Mouse (Mus musculus) liver, embryonic 12.5 days (tissue): ENCODE results near the gene Abraxas2. TPM values are rescaled to one million over a fixed set of nuclear protein-coding genes. Genes with fewer than 3 reads are reported as not detected.
A peak's percentile ranks its signal among the peaks of the same experiment; 100 is the strongest.

ENCODE experiments used
- ATAC-seq: fragments of 200-750 bp; cut with Nextera tagmentation; 2 replicates; pipeline ENCODE4 v1.8.0; 2017; ENCODE audit warnings: moderate number of reproducible peaks, mild to moderate bottlenecking, moderate library complexity
- H3K27ac ChIP-seq: fragments of 300-500 bp; sonication (generic); 2 replicates; pipeline ENCODE4 v1.5.1; 2016; ENCODE audit warnings: mild to moderate bottlenecking
- H3K27me3 ChIP-seq: fragments of 300-500 bp; sonication (generic); replicated peaks from 2 replicates; pipeline ENCODE4 v1.6.1; 2016; ENCODE audit warnings: mild to moderate bottlenecking, moderate library complexity
- H3K36me3 ChIP-seq: fragments of 300-500 bp; sonication (generic); 2 replicates; pipeline ENCODE4 v1.6.1; 2016; ENCODE audit warnings: mild to moderate bottlenecking, moderate library complexity
- H3K4me1 ChIP-seq: fragments of 300-500 bp; sonication (generic); 2 replicates; pipeline ENCODE4 v1.6.1; 2016
- H3K4me2 ChIP-seq: fragments of 300-500 bp; sonication (generic); 2 replicates; pipeline ENCODE4 v1.6.1; 2016; ENCODE audit warnings: mild to moderate bottlenecking, moderate library complexity
- H3K4me3 ChIP-seq: fragments of 300-500 bp; sonication (generic); 2 replicates; pipeline ENCODE4 v1.5.1; 2016; ENCODE audit warnings: mild to moderate bottlenecking, moderate library complexity
- H3K9ac ChIP-seq: fragments of 300-500 bp; sonication (generic); 2 replicates; pipeline ENCODE4 v1.6.1; 2016; ENCODE audit warnings: mild to moderate bottlenecking, moderate library complexity
- H3K9me3 ChIP-seq: fragments of 300-500 bp; sonication (generic); replicated peaks from 2 replicates; pipeline ENCODE4 v1.6.1; 2016; ENCODE audit warnings: mild to moderate bottlenecking, moderate library complexity
- WGBS: fragments of 180-500 bp; shearing (Covaris S2); methylation state at CpG from one replicate; pipeline ENCODE4 v1.1.7; 2016; ENCODE audit not compliant: insufficient replicate concordance; 5-methylcytosine and 5-hydroxymethylcytosine counted together
- polyA plus RNA-seq: library from polyadenylated mRNA; unstranded; fragments of >200 nt; fragmentation: Nextera tagmentation; extraction: Ambion mirVana; gene quantifications from 2 replicates; pipeline ENCODE4 v1.2.1, GENCODE M21; 2016

Gene Abraxas2
- polyA plus RNA-seq, 1 experiment from 2014 or later, result 17.7 TPM

GRCm38 (mm10) chr7:132925227-132925626 is 66.2 kb downstream of the Abraxas2 start:
- Histone ChIP-seq H3K4me2 (no peak overlapping the region), H3K27me3 (no peaks in the 10 kb centered on the region), H3K9me3 (no peaks in the 10 kb centered on the region), H3K27ac (no peak overlapping the region), H3K9ac (no peak overlapping the region), H3K36me3 (no peaks in the 10 kb centered on the region), H3K4me1 (peaks cover 2% of the 10 kb centered on the region; the same call in 1 of the 2 replicates), H3K4me3 (no peak overlapping the region)
- ATAC-seq, result no peak
- WGBS, result 58% methylated on average over 2 of the region's 2 CpGs

- WGBS, result 44% methylated on average over 3 of the region's 3 CpGs
These were observed 68.2 kb downstream of the Abraxas2 start for GRCm38 (mm10) chr7:132927201-132927600.

GRCm38 (mm10) chr7:132930055-132930454 is 71.0 kb downstream of the Abraxas2 start:
- Histone ChIP-seq H3K4me3 (peak overlapping the region; percentile 99), H3K27ac (0 out of 2 replicates have a peak overlapping the region, but pooled peaks have one; percentile 99), H3K9me3 (no peaks in the 10 kb centered on the region), H3K4me2 (peak overlapping the region; percentile 85), H3K4me1 (peaks cover 26% of the 10 kb centered on the region), H3K27me3 (no peaks in the 10 kb centered on the region), H3K9ac (no peak overlapping the region), H3K36me3 (no peaks in the 10 kb centered on the region)
- WGBS, result 66% methylated on average over 5 of the region's 5 CpGs
- no peak for ATAC-seq

More at GRCm38 (mm10) chr7:132927201-132927600, 68.2 kb downstream of the Abraxas2 start:
- no peaks in the 10 kb centered on the region for H3K27me3 ChIP-seq
- no peak overlapping the region for H3K4me2 ChIP-seq
- H3K4me3 ChIP-seq, result no peak overlapping the region
- no peak overlapping the region for H3K27ac ChIP-seq
- peaks cover 6% of the 10 kb centered on the region; the same call in 1 of the 2 replicates for H3K4me1 ChIP-seq
- H3K9me3 ChIP-seq, result no peaks in the 10 kb centered on the region
- H3K36me3 ChIP-seq, result no peaks in the 10 kb centered on the region
- ATAC-seq, result no peak
- no peak overlapping the region for H3K9ac ChIP-seq

GRCm38 (mm10) chr7:132930850-132931559 is 72.0 kb downstream of the Abraxas2 start, which contains the start of gene Zranb1:
Zranb1 (plus strand) TSS chr7:132931142.
- Histone ChIP-seq H3K9ac (peak within 1 kb of the TSS; percentile 100), H3K9me3 (no peaks in the 10 kb centered on the region), H3K4me3 (peak within 1 kb of the TSS; percentile 99), H3K36me3 (no peaks in the 10 kb centered on the region), H3K4me1 (peaks cover 28% of the 10 kb centered on the region), H3K27ac (peak within 1 kb of the TSS; percentile 99), H3K27me3 (no peaks in the 10 kb centered on the region), H3K4me2 (peak within 1 kb of the TSS; percentile 85)
- under 1% methylated on average over 68 of the region's 93 CpGs for WGBS
- ATAC-seq, result peak; percentile 98

- peak; percentile 2 for ATAC-seq
- H3K4me2 ChIP-seq, result peak overlapping the region; percentile 85
- H3K4me1 ChIP-seq, result peaks cover 30% of the 10 kb centered on the region
- peak overlapping the region; percentile 99 for H3K4me3 ChIP-seq
- H3K9me3 ChIP-seq, result no peaks in the 10 kb centered on the region
- no peaks in the 10 kb centered on the region for H3K27me3 ChIP-seq
- no peaks in the 10 kb centered on the region for H3K36me3 ChIP-seq
- 0% methylated on average over 36 of the region's 55 CpGs for WGBS
- peak overlapping the region; percentile 100 for H3K9ac ChIP-seq
- H3K27ac ChIP-seq, result peak overlapping the region; percentile 99
These were observed 72.7 kb downstream of the Abraxas2 start for GRCm38 (mm10) chr7:132931560-132932351.

- 75% methylated on average over 1 of the region's 1 CpGs for WGBS
- Histone ChIP-seq H3K4me3 (no peak overlapping the region), H3K9ac (0 out of 2 replicates have a peak overlapping the region, but pooled peaks have one; percentile 7), H3K9me3 (no peaks in the 10 kb centered on the region), H3K27me3 (no peaks in the 10 kb centered on the region), H3K36me3 (no peaks in the 10 kb centered on the region), H3K4me2 (peak overlapping the region; percentile 12; the same call in 1 of the 2 replicates), H3K4me1 (peaks cover 33% of the 10 kb centered on the region), H3K27ac (no peak overlapping the region)
- no peak for ATAC-seq
These were observed 74.3 kb downstream of the Abraxas2 start for GRCm38 (mm10) chr7:132933331-132933730.

Other genes starting within 250 kb of the Abraxas2 start
- gene Lhpp, start 248.6 kb upstream of the Abraxas2 start, polyA plus RNA-seq, result 8.9 and 9.2 TPM in 2 replicates
- gene Fam53b, start 45.3 kb upstream of the Abraxas2 start, polyA plus RNA-seq, result 27.2 and 28.8 TPM in 2 replicates
- gene Eef1akmt2, start 6.6 kb upstream of the Abraxas2 start, polyA plus RNA-seq, result 29.6 and 31.4 TPM in 2 replicates
- 9.0 and 9.2 TPM in 2 replicates for gene Zranb1, start 71.9 kb downstream of the Abraxas2 start, polyA plus RNA-seq